Mouse (Mus musculus) embryonic facial prominence, embryonic 11.5 days (tissue): ENCODE measurements around the gene Rplp2. TPM values are rescaled to one million over a fixed set of nuclear protein-coding genes. Genes with fewer than 3 reads are reported as not detected.

Experiments
- ATAC-seq: fragments of 200-750 bp; cut with Nextera tagmentation; replicated peaks from 2 replicates; pipeline ENCODE4 v1.8.0; 2017; ENCODE audit warnings: low read depth; ENCODE audit not compliant: insufficient number of reproducible peaks, low FRiP score, low TSS enrichment
- DNase-seq: peaks from one replicate; pipeline ENCODE4 v3.0.0-alpha.2; 2015; ENCODE audit warnings: low spot score
- H3K27ac ChIP-seq: fragments of 300-500 bp; sonication (generic); replicated peaks from 2 replicates; pipeline ENCODE4 v1.5.1; 2014; ENCODE audit warnings: mild to moderate bottlenecking, low read depth, low read length, control low read depth
- H3K27me3 ChIP-seq: fragments of 300-500 bp; sonication (generic); 2 replicates; pipeline ENCODE4 v1.6.1; 2014; ENCODE audit warnings: mild to moderate bottlenecking, low read length, moderate library complexity, mixed read lengths; ENCODE audit not compliant: control insufficient read depth, insufficient read depth
- H3K36me3 ChIP-seq: fragments of 300-500 bp; sonication (generic); replicated peaks from 2 replicates; pipeline ENCODE4 v1.6.1; 2014; ENCODE audit warnings: low read depth, mild to moderate bottlenecking, low read length, moderate library complexity, mixed read lengths; ENCODE audit not compliant: control insufficient read depth, insufficient read depth
- H3K4me1 ChIP-seq: fragments of 300-500 bp; sonication (generic); 2 replicates; pipeline ENCODE4 v1.6.1; 2014; ENCODE audit warnings: low read length, mixed read lengths; ENCODE audit not compliant: control insufficient read depth, insufficient read depth
- H3K4me2 ChIP-seq: fragments of 300-500 bp; sonication (generic); 2 replicates; pipeline ENCODE4 v1.6.1; 2014; ENCODE audit warnings: low read depth, mild to moderate bottlenecking, control low read depth, low read length, moderate library complexity
- H3K4me3 ChIP-seq: fragments of 300-500 bp; sonication (generic); 2 replicates; pipeline ENCODE4 v1.5.1; 2014; ENCODE audit warnings: low read depth, low read length, control low read depth
- H3K9ac ChIP-seq: fragments of 300-500 bp; sonication (generic); replicated peaks from 2 replicates; pipeline ENCODE4 v1.6.1; 2014; ENCODE audit warnings: mild to moderate bottlenecking, control low read depth, low read length
- H3K9me3 ChIP-seq: fragments of 300-500 bp; sonication (generic); replicated peaks from 2 replicates; pipeline ENCODE4 v1.6.1; 2016; ENCODE audit warnings: mild to moderate bottlenecking, low read length, inconsistent platforms, mixed read lengths; ENCODE audit not compliant: control insufficient read depth
- WGBS: fragments of 180-500 bp; shearing (Covaris S2); extraction: QIAGEN DNeasy Blood & Tissue Kit; methylation state at CpG from one replicate; pipeline ENCODE4 v1.1.7; 2014; 5-methylcytosine and 5-hydroxymethylcytosine counted together
- polyA plus RNA-seq: library from polyadenylated mRNA; unstranded; fragments of >200 nt; fragmentation: Nextera tagmentation; extraction: Ambion mirVana; gene quantifications from 2 replicates; pipeline ENCODE4 v1.2.1, GENCODE M21; 2014

The Rplp2 gene
- polyA plus RNA-seq, 1 experiment from 2014 or later = 1,064 TPM

- ATAC-seq = peak; percentile 36
- DNase-seq = peak; percentile 84
These were observed 33.8 kb downstream of the Rplp2 start for GRCm38 (mm10) chr7:141480842-141481497.

DNA sequence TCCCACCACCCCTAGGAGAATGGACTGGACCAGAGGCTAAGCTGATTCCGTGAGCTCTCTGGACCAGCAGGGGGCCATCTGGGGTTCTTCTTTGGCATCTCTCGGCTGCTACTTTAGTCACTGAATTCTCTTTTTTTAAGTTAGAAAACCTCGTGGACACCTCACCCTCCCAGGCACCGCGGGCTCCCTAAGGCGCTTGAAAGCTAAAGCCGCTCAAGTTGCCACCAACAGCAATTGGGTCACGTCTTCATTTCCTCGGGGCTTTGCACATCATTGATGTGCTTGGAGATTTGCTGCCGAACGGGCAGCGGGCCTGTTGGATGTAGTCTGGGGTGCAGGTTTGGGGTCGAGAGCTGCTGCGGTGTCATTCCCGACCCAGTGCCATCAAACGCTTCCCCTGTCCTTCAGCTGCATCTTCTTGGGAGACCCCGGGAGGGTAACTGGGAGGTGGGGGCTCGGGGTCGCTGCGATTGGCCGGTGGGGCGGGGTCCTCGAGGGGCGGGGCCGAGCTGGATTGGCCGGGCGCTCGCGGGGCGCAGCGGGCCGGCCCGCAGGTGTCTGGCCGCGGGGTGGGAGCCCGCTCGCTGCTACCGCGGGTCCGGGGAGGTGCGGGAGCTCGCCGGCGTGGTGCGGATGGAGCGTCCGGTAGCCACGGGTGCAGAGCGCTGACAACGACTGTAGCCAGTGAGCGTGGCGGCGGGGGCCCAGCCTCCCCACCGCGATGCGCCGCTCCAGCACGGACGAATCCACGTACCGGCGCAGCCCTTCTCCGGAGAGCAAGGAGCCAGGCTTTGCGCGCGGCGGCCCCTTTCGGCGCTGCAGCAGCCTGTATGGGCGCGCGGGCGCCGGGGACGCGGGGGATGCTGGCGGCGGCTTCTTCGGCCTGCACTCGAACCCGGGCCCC, 34.6 kb downstream of the Rplp2 start:
- ATAC-seq (0 out of 2 replicates have a peak, but pooled peaks have one; percentile 12), DNase-seq (peak; percentile 74)
- Histone ChIP-seq H3K4me2 (peak overlapping the region; percentile 95), H3K36me3 (no peaks in the 10 kb centered on the region), H3K4me1 (peaks cover 5% of the 10 kb centered on the region), H3K4me3 (peak overlapping the region; percentile 55), H3K9me3 (no peaks in the 10 kb centered on the region), H3K9ac (peak overlapping the region; percentile 58), H3K27me3 (peaks cover 4% of the 10 kb centered on the region; the same call in 1 of the 2 replicates), H3K27ac (no peak overlapping the region)
- WGBS = under 1% methylated on average over 81 of the region's 81 CpGs

More at GRCm38 (mm10) chr7:141480842-141481497, 33.8 kb downstream of the Rplp2 start:
- H3K4me2 ChIP-seq = peak overlapping the region; percentile 95
- WGBS = 8% methylated on average over 10 of the region's 10 CpGs
- H3K4me1 ChIP-seq = peaks cover 9% of the 10 kb centered on the region
- H3K9ac ChIP-seq = no peak overlapping the region
- no peak overlapping the region for H3K4me3 ChIP-seq
- H3K27ac ChIP-seq = no peak overlapping the region
- no peaks in the 10 kb centered on the region for H3K9me3 ChIP-seq
- no peaks in the 10 kb centered on the region for H3K36me3 ChIP-seq
- H3K27me3 ChIP-seq = peaks cover 4% of the 10 kb centered on the region; the same call in 1 of the 2 replicates

GRCm38 (mm10) chr7:141482531-141483024, 35.4 kb downstream of the Rplp2 start:
- Histone ChIP-seq H3K27me3 (peaks cover 4% of the 10 kb centered on the region; the same call in 1 of the 2 replicates), H3K4me1 (peaks cover 5% of the 10 kb centered on the region; the same call in 1 of the 2 replicates), H3K9me3 (no peaks in the 10 kb centered on the region), H3K27ac (no peak overlapping the region), H3K9ac (peak overlapping the region; percentile 58), H3K36me3 (no peaks in the 10 kb centered on the region), H3K4me3 (peak overlapping the region; percentile 55), H3K4me2 (peak overlapping the region; percentile 95)
- DNase-seq (no peak), ATAC-seq (0 out of 2 replicates have a peak, but pooled peaks have one; percentile 3)
- WGBS = 13% methylated on average over 11 of the region's 11 CpGs

DNA sequence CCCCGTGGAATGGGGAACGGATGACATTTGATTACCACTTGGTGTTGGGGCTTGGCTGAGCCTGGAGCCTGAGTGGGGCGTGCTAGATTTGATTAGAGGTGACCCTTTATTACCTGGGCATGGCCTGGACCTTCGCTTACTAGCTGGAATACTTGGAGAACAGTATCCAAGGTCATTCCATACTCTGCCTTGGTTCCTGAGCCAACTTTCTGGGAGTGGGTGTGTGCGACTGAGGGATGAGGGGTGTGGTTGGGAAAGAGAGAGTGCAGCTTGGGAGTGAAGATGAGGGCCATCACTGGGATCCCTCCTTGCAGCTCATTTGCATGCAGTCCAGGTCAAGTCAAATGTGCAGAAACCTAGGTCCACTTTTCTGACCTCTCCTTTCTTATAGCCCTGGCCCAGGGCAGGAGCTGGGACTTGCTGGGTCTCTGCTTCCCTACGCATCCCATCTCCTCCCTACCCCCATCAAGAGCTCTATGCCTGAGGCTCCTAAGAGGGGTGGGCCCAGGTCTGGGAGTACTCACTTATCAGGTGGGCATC, 36.0 kb downstream of the Rplp2 start:
- 71% methylated on average over 6 of the region's 6 CpGs for WGBS
- DNase-seq (no peak), ATAC-seq (no peak)
- H3K4me2 ChIP-seq = no peak overlapping the region
- H3K36me3 ChIP-seq = no peaks in the 10 kb centered on the region
- H3K4me3 ChIP-seq = no peak overlapping the region
- H3K4me1 ChIP-seq = peaks cover 5% of the 10 kb centered on the region; the same call in 1 of the 2 replicates
- no peaks in the 10 kb centered on the region for H3K9me3 ChIP-seq
- H3K27ac ChIP-seq = no peak overlapping the region
- H3K9ac ChIP-seq = no peak overlapping the region
- H3K27me3 ChIP-seq = peaks cover 4% of the 10 kb centered on the region; the same call in 1 of the 2 replicates

DNA sequence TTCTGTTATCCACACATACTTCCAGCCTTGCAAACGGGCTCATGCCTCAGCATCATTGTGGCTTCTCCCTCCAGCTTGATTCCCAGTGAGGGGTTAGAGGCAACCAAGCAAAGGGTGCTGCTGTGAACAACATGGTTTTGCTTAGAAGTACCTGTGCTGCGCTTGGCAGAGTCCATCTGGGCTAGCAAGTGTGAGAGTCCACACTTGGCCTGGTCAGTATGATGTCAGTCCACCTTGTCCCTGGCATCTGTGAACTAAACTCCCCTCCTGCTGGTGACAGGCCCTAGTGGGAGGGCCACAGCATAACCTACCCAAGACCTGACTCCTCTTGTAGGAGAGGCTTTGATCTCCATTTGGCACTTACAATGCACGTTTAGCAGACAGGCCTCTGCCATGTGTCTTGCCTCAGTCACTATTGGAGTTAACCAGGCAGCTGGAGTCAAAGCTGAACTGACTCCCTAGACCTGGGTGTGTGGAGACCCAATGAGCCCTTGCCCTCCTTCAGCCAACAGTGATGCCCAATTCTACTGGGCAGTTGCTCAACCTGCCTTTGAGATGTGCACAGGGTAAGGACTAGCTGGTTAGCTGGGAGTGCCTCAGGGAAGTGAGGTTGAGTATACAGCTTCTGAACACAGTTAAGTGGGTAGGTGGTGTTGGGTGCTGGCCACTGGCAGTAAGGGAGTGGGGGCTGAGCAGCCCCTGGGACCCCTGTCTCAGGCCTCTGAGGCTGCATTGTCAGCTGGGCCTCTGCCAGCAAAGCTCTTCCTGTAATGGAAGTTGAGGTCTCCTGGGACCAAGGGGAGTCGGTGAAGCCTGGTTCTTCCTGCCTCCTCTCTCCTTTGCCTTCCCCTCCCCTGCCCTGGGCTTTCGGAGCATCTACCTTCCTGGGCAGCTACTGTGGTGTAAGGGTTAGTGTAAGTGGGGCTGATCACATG, 37.3 kb downstream of the Rplp2 start:
- H3K9ac ChIP-seq = no peak overlapping the region
- ATAC-seq (no peak), DNase-seq (no peak)
- H3K4me1 ChIP-seq = peaks cover 5% of the 10 kb centered on the region; the same call in 1 of the 2 replicates
- H3K27me3 ChIP-seq = peaks cover 4% of the 10 kb centered on the region; the same call in 1 of the 2 replicates
- H3K27ac ChIP-seq = no peak overlapping the region
- H3K4me2 ChIP-seq = no peak overlapping the region
- H3K36me3 ChIP-seq = no peaks in the 10 kb centered on the region
- 75% methylated on average over 5 of the region's 5 CpGs for WGBS
- no peaks in the 10 kb centered on the region for H3K9me3 ChIP-seq
- no peak overlapping the region for H3K4me3 ChIP-seq

- Histone ChIP-seq H3K27ac (no peak overlapping the region), H3K27me3 (peaks cover 4% of the 10 kb centered on the region; the same call in 1 of the 2 replicates), H3K36me3 (no peaks in the 10 kb centered on the region), H3K9me3 (no peaks in the 10 kb centered on the region), H3K4me3 (no peak overlapping the region), H3K9ac (no peak overlapping the region), H3K4me1 (peaks cover 5% of the 10 kb centered on the region; the same call in 1 of the 2 replicates), H3K4me2 (no peak overlapping the region)
- no peak for ATAC-seq
- WGBS = 67% methylated on average over 2 of the region's 2 CpGs
- DNase-seq = no peak
These were observed 38.0 kb downstream of the Rplp2 start for GRCm38 (mm10) chr7:141485186-141485585.

DNA sequence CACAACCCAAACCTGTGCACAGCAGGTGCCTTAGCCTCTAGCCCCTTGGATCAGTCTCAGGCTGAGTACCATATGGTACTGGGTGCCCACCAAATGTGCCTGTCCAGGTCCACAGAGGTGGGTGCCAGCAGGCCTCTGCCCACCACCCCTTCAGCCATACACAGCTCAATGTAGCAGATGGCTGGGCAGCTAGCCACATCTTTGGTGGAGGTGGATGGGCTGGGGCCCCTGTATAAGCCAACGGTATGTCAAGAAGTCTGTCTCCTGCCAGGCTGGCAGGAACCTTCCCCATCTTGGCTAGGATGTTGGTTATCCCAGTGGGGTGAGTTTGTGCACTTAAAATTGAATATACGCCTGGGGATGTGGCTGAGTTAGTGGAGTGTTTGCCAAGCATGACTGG, 38.4 kb downstream of the Rplp2 start:
- 84% methylated on average over 2 of the region's 2 CpGs for WGBS

More for the DNA sequence above, 38.4 kb downstream of the Rplp2 start:
- Histone ChIP-seq H3K9ac (no peak overlapping the region), H3K4me1 (peaks cover 5% of the 10 kb centered on the region; the same call in 1 of the 2 replicates), H3K4me3 (no peak overlapping the region), H3K36me3 (no peaks in the 10 kb centered on the region), H3K27ac (no peak overlapping the region), H3K27me3 (peaks cover 4% of the 10 kb centered on the region; the same call in 1 of the 2 replicates), H3K9me3 (no peaks in the 10 kb centered on the region), H3K4me2 (no peak overlapping the region)
- ATAC-seq (no peak), DNase-seq (no peak)
